Mouse (Mus musculus): ENCODE results near the gene Gas6.

DNA sequence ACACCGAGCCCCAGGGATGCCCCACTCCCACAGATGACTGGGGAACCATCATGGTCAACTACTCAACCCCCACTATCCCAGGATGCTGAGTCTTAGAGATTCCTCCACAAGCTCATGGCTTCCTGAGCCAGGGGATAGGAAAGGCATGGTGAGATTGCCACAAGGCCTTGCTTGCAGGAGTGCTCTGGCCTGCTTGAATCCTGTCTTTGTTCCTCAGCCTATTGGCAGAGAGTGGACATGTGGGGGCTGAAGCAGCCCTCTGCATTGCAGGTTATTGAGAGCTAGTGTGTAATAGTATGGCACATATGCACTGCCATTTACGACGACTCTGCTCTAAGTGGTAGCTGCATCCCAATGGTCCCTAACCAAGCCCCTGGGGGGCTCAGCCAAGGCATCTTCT, 36.1 kb upstream of the Gas6 start:
- TF ChIP-seq CTCF (IDR thresholded peaks at IDR 0.05; ENCODE audit: low read depth, low read length) (no peak), TAL1 (conservative IDR thresholded peaks at IDR 0.05; ENCODE audit: low read depth, low read length) (no peak), GATA1 (IDR thresholded peaks at IDR 0.05; ENCODE audit: borderline replicate concordance, low read length) (no peak), POLR2AphosphoS5 (IDR thresholded peaks at IDR 0.05; ENCODE audit: insufficient replicate concordance, low read depth, low read length) (no peak)

Data from G1E (cell line).